Mouse (Mus musculus): Measurements from ENCODE around the gene Capsl.
A peak's percentile ranks its signal among the peaks of the same experiment; 100 is the strongest.

The Capsl gene

DNA sequence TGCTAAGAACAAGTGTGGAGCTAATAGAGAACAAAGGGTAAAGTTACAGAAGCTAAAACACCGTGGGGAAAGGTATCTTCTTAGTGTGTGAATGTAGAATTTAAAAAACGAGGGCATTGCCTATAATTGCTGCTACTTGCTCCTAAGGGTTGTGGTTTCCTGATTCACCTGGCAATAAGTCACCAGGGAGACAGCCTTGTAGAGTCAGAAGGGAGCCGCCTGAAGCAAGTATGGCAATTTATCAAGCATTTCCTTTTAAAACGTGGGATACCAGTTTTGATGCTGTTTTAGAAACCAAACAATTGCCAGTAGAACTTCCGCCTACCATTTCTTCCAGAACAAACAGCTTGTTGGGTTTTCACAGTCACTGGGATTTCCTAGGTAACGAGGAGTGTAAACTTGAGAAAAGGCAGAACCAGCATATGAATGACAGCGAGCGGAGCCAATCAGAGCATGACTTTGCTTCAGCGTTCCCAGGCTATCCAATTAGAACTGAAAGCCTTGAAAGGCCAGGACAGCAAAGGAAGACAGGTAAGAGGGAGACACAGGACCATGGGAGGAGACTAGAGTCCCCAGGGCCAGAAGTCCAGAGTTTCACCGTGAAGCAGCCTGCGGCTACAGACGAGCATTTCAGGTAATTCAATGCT, at the start of gene Capsl:
TSS of gene Capsl (plus strand) at position 495 of the 647 bp plus-strand sequence.
- peak; percentile 27 for DNase-seq (ENCODE audit: low spot score)

DNA sequence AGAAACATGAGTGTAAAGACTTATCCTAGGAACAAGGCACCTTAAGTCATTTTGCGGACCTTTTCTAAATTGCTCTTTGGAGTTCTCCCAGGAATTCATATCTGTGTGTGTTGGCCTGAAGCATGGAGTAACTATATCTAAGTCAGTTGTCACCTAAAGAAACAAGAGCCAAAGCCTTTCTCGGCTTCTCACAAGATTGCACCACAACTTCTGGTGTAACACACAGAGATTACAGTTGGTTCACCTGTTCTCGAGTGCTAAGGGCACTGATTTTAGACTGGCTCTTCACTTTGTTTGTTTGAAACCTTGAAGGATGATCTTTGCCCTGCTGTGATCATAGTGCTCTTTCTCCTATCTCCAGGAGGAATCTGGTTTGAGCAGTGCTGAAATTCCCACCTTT, 26.4 kb upstream of the Capsl start:
- DNase-seq (ENCODE audit: low spot score), result no peak

DNA sequence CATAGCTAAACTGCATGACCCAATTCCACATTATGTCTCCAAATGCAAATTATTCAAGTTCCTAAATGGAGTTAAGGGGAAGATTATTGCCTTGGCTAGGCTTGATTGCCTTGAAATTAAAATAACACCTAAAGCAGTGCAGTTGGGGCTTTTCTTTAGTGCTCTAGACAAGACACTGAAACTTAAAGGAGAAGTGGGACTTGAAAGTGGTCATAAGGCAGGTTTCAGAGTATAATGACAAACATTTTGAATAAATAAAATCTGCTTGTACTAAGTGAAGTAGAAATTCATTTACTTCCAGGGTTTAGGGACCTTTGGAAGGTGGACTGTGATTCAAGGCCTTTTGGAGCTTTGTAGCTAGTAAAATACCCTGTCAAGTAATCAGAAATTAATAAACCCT, 14.7 kb upstream of the Capsl start:
- DNase-seq (ENCODE audit: low spot score), result no peak

DNA sequence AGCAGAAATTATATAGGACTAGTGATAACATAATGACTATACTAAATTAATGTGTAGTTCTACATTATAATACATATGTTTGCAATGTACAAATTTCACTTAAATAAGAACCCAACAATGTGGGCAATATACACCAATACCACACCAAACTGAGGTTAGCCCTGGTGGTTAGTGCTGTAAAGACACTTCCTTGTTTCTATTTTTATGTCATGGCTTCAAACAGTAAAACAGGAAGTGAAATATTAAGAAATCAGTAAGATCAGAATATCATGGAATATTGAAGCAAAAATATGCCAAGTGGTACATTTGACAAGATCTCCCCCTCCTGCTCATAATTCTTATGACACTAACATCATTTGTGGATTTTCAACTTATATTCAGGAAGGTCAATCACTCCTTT, 8.0 kb upstream of the Capsl start:
- DNase-seq (ENCODE audit: low spot score), result no peak

DNA sequence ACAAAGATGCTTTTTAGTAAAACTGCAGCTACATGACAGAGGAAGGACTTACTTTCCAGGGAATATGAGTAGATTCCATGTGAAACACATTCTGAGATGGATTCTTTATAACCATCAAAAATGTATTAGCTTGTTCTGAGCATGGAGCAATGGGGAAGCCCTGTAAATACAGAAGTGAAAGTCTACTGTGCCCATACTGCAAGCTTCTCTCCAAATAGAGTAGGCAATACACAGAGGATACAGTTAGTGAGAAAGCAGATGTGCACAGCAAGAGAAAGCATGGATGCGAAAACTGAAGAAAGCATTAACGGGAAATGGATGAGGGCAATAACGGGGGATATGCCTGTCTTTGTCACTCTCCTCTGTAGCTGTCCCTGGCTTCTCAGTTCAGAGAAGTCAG, 6.0 kb upstream of the Capsl start:
- DNase-seq (ENCODE audit: low spot score), result no peak

DNA sequence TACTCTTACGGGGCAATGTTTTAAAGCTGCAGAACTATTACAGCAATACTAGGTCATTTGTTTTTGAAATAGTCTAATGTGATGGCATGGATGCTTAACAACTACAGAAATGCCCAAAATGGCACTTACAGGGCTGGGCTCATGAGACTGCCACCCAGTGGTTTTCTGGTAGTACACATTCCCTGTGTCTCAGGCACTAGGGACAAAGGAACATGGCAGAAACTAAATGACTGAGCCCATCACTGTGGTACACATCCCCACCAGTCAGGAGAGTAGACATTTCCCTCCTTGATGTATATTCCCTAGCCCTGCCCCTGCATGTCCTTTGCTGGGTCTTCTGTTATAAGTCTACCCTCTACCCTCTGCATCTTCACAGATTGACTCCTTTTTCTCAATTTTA, 16.2 kb downstream of the Capsl start:
- DNase-seq (ENCODE audit: low spot score), result no peak

DNA sequence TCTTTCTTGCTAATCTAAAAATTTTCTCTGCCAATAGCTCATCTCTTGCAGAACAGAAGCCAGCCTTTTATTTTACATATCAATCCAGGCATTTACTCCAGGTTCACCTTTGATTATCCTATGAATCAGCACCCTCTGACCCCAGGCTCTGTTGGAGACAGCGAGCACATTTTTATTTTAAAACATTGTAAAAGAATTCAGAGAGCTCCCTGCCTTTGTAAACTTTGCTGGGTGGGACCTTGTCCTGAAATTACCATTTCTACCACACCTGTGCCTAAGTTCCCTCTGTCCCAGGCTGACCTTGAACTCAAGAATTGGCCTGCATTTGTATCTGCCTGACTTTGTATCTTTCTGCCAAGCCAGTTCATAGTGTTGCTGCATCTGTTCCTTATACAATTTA, 17.0 kb downstream of the Capsl start:
- no peak for DNase-seq (ENCODE audit: low spot score)

DNA sequence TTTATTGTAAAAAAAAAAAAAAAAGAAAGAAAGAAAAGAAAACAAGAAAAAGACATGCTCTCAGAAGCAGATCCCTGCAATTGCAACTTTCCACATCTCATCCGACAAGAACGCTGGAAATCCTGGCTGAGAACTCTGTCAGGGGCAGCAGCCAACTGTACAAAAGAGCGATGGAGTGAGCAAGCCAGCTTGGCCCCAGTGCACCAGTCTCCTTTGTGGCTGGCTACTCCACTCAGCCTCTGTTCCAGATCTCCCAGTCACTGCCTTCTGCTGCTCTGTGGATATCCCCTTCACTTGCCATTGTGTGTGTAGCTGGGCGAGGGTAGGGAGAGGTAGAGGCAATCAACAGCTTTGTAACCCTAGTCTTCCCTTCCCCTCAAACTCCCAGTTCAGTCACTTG, 18.4 kb downstream of the Capsl start:
- no peak for DNase-seq (ENCODE audit: low spot score)

DNA sequence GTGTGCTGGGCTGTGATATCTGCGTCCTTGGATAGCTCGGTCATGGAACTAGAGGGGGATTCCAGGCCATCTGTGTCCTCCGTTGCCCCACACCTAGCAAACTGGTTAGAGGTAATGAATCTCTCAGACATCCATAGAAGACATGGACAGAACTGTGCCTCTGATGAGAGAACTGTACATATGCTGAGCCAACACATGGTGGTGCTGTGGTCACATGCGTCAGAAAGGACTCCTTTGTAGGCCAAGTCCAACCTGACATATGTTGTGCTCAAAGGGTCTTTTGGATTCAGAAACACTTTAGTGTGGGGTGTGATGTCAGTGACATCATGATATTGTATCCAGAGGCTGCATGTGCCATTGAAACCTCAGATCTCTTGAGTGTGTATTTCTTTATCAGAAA, 19.4 kb downstream of the Capsl start:
- DNase-seq (ENCODE audit: low spot score), result no peak

DNA sequence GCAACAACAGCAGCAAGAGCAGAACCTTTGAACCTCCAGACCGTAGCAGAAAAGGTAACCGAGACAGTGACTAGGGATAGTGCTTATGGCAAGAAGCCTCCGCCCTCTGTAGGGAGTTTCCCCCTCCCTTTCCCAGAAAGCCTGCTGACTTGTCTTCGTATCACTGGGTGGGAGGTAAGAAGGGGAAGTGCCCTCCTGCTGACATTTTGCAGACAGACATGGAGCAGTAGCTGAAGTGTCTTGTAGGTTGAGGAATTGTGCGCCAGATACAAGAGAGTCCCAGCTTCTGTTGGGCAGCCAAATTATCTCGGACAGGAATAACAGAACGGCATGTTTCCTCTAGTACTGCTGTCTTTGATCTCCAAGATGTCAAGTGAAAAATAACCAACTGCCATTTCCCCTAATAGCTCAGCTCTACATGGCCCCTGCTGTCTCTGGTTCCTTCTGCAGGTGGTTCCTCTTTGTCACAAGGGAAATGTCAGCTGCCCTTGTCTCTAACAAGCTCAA, 27.7 kb downstream of the Capsl start:
- DNase-seq (ENCODE audit: low spot score), result no peak

DNA sequence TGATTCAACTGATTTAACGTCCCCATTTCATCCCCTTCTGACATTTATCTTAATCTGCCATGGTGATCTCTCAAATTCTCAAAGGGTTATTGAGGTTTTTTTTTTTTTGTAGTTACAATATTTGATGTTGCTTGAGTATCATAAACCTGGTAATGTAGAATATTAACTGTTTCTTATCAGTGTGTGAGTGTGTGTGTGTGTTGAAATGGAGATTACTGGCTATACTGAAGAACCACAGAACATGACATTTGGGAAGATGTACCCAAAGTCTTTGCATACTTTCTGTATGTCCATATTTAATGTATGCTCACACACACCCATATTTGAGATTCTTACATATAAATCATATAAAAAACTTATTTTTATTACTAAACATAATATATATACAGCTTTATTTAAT, 28.2 kb downstream of the Capsl start:
- DNase-seq (ENCODE audit: low spot score), result no peak

DNA sequence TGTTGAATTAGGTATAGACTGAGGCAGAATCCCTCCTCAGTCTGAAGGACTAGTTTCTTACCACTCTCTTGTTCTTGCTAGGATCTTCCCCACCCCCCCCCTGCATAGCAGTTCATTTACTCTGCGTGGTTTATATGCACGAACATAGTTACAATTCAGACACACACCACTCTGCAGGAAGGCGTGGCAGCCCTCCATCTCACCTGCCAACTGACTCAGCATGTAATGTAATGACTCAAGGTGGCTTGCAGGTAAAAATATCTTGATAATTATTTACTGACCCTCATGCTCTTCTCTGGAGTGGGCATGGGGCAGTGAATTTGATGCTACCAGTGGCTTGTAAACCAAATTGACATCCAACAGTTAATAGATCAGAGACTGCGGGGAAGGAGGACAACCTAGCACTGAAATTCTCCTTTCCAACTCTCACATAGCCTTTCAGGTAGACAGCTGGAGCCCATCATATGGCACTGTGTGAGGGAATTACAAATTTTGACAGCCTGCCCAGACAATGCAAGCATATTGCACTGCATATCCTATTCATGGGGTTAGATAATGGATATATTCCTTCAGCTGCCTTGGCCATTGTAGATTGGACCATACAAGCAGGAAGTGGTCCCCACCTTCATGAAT, 35.3 kb downstream of the Capsl start:
- DNase-seq (ENCODE audit: low spot score), result no peak

DNA sequence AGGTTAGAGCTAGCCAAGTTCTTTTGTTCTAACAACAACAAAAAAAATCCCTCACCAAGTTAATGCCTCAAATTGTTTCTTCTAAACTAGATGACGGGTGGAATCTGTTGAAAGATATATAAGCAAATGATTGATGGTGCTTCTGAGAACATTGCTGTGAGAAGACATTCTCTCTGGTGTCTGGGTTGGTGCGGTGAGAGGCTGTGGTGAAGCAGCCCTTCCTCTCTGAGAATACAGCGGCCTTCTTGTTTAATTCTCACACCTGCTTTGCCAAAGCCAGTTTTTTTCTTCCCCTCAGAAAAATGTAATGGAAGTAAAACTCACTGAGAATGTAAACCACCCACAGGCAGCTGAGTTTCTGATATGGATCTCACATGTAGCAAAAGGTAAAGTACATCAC, 36.3 kb downstream of the Capsl start:
- DNase-seq (ENCODE audit: low spot score), result no peak

DNA sequence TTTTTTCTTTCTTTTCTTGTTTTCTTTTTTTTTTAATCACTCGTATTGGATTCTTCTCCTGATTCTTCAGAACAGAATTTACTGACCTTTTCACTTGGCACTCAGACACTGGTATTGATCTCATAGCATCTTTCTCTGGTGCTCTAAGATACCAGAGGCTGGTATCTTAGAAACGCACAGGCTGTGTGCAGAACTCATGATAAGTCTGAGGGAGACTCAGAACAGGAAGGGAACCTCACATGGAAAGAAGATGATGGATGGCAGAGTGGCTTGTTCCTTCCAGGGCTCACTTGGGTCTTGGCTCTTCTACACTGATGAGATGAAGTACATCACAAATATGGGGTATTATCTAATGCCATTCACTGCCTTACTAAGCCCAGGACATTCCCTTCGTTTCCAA, 36.8 kb downstream of the Capsl start:
- DNase-seq (ENCODE audit: low spot score), result no peak

DNA sequence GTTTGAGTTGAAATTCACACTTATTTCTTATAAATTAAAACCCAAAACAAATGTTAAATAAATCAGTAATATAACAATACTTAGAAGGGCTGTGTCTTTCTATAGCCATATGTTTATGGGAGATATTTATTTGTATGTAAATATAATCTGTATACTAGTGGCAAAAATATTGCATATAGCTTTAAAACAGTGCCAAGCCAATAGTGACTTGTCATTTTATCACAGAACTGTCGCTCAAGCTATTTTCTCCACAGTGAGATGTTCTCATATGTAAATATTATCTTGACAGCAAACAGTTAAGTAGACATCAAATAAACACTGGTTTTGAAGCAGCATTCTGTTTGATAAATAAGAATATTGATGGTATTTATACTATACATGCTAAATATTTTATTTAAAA, 37.4 kb downstream of the Capsl start:
- DNase-seq (ENCODE audit: low spot score), result no peak

DNA sequence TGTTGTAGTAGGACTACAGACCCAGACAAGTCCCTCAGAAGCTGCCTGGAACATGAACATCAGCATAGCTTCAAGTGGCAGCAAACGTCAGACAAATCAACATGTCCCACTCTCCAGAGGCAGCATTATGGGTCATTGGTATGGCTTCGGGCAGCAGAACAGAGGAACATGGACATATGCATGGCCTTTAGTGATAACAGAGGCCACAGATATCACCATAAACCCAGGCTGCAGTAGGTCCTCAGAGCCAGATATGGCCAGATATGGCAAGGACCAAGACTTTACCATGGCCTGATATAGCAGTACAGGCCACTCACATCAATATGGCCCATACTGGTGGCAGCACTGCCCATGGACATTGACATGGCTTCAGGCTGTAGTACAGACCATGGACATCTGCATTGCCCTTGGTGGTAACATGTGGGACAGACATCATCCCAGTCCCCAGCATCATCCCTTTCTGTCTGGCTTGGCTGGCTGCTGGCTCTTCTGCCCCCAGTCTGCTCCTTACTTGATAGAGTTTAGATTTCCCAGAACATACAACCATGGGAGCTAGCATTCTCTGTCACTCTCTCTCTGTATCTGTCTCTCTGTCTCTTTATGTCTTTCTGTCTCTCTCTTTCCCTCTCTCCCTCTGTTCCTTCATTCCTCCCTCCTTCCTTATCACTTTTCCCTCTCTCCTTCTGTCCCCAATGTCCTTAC, 53.7 kb downstream of the Capsl start:
- DNase-seq (ENCODE audit: low spot score), result no peak

DNA sequence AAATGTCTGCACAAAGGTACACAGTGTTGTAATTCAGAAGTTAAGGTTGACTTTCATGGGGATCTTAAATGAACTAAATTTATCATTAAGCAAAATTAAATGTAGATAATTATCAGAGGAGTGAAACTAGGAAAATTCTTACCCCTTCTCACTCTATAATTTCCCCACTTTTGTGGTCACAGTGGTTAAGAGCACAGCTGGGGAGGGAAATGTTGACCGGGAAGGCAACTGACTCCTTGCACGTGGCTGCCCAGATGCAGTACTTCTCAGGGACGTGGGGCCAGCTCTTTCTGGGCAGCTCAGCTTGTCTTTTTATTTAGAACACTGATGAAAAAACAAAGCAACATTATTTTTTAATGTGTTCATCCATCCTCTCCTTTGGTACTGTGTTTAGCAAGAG, 56.2 kb downstream of the Capsl start:
- no peak for DNase-seq (ENCODE audit: low spot score)

Data from ovary, postnatal 10 days (tissue).